In the genomic region with DNA sequence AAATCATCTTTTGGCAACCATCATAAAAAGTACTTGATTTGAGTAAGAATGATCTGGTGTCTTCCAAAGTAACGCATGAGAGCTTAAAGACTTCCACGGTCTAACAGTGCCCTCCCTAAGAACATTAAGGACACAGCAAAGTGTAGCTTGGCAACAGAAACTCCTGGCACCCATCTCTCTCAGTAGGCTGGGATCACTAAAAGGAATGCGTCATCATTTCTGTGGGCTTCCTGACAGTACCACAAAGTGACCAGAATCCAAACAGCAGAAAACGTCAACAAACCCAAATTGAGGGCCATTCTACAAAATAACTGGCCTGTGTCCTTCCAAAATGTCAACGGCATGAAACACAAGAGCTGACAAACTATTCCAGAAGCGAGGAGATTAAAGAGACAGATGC, we compare ENCODE assay signal across 16 mouse cellular contexts. TPM values are rescaled to one million over a fixed set of nuclear protein-coding genes. Genes with fewer than 3 reads are reported as not detected.
DNase-seq lines count a peak whose midpoint lies in the region; TF ChIP-seq lines count a peak whose summit lies in the region.
"Had no signal": no experiment of that assay in that cellular context is flagged by ENCODE, and none has a peak within 500 bp of the region (broad histone marks: within the 10 kb centered on the region; RNA-seq: fewer than 3 reads in every experiment).

No protein-coding gene starts in this region.

- no peak for TF ChIP-seq CTCF in gastrocnemius, adult 2 months (IDR thresholded peaks at IDR 0.05)
- no peak for TF ChIP-seq CTCF in bone marrow macrophage, adult 2 months (IDR thresholded peaks at IDR 0.05; ENCODE audit: low read depth, low read length)

- peak overlapping the region; percentile 55; the same call in 1 of the 2 replicates for H3K27ac ChIP-seq in gastrocnemius, adult 2 months
- peak overlapping the region; percentile 17 for H3K27ac ChIP-seq in bone marrow macrophage, adult 2 months (ENCODE audit: insufficient read depth, low read depth, low read length)
- H3K27ac ChIP-seq: heart, embryonic 13.5 days; hindbrain, embryonic 12.5 days had no signal

- H3K4me1 ChIP-seq in bone marrow macrophage, adult 2 months (ENCODE audit: control insufficient read depth, insufficient read depth, low read length), result peaks cover 43% of the 10 kb centered on the region

- intact Hi-C loops in gastrocnemius, adult 2 months (cut with DNase I), result no loop called here

- peak overlapping the region; percentile 40 for H3K4me3 ChIP-seq in gastrocnemius, adult 2 months
- peak overlapping the region; percentile 13; the same call in 1 of the 2 replicates for H3K4me3 ChIP-seq in bone marrow macrophage, adult 2 months (ENCODE audit: insufficient read depth, low read length)
- H3K4me3 ChIP-seq: heart, embryonic 13.5 days; hindbrain, embryonic 12.5 days had no signal

- TF ChIP-seq POLR2A in bone marrow macrophage, adult 2 months (IDR thresholded peaks at IDR 0.05; ENCODE audit: borderline replicate concordance, low read depth, low read length), result no peak

- peak; percentile 53 for DNase-seq in gastrocnemius, adult 2 months
- no peak for DNase-seq in gastrocnemius, adult 8-10 months (ENCODE audit: low spot score in 2 of 2)
- peak; percentile 21 for DNase-seq in kidney, postnatal 14 days
- DNase-seq in kidney, postnatal 10 days, result no peak
- DNase-seq in 3134 (ENCODE audit: extremely low read depth, insufficient read length, low spot score) (peak; percentile 56), MN1 (ENCODE audit: low spot score) (no peak)
- DNase-seq: adrenal gland, postnatal 10 days; cerebellum, adult 18-20 months; liver had no signal

RNA-seq across cellular contexts. Expression of a gene that starts 25.5 kb away (rescaled TPM):
- 1 to 10 TPM; 3.9 to 5.7 TPM for total RNA-seq in gastrocnemius, adult 2 months (2021)
- 1 to 10 TPM; 4.0 to 4.9 (median 4.7) TPM for total RNA-seq in gastrocnemius, adult 8-10 months (2022)
- polyA plus RNA-seq in bone marrow macrophage, adult 2 months (2012; ENCODE audit: insufficient read depth, insufficient read length, missing spikeins), result 12.2 and 12.3 TPM in 2 replicates

RNA-seq across cellular contexts. Expression of a gene that starts 30.9 kb away (rescaled TPM):
- 1 to 10 TPM; 3.5 to 8.5 TPM for total RNA-seq in gastrocnemius, adult 2 months (2021)
- total RNA-seq in gastrocnemius, adult 8-10 months (2022), result 1 to 10 TPM; 1.9 to 5.0 (median 3.0) TPM
- 227 and 236 TPM in 2 replicates for polyA plus RNA-seq in bone marrow macrophage, adult 2 months (2012; ENCODE audit: insufficient read depth, insufficient read length, missing spikeins)

RNA-seq across cellular contexts. Expression of a gene that starts 48.0 kb away (rescaled TPM):
- not detected for total RNA-seq in gastrocnemius, adult 2 months (2021)
- not detected for total RNA-seq in gastrocnemius, adult 8-10 months (2022)
- polyA plus RNA-seq in bone marrow macrophage, adult 2 months (2012; ENCODE audit: insufficient read depth, insufficient read length, missing spikeins), result not detected in 2 replicates
- total RNA-seq: adrenal gland, postnatal 10 days; left cerebral cortex, adult 8-10 months; neutrophil, adult 5-6 weeks had no signal
- polyA plus RNA-seq: heart, embryonic 13.5 days; hindbrain, embryonic 12.5 days; midbrain, embryonic 16.5 days; thymus, postnatal 0 days had no signal

RNA-seq across cellular contexts. Expression of a gene that starts 48.7 kb away (rescaled TPM):
- not detected for total RNA-seq in gastrocnemius, adult 2 months (2021)
- total RNA-seq in gastrocnemius, adult 8-10 months (2022), result not detected
- not detected in 2 replicates for polyA plus RNA-seq in bone marrow macrophage, adult 2 months (2012; ENCODE audit: insufficient read depth, insufficient read length, missing spikeins)
- total RNA-seq: adrenal gland, postnatal 10 days; left cerebral cortex, adult 8-10 months; neutrophil, adult 5-6 weeks had no signal
- polyA plus RNA-seq: heart, embryonic 13.5 days; hindbrain, embryonic 12.5 days; midbrain, embryonic 16.5 days; thymus, postnatal 0 days had no signal

Comparison
In these comparisons a context has a peak if more than half of its experiments do, and no peak if none do; other contexts are left out.
1. DNase-seq: peak in gastrocnemius, adult 2 months (single experiment), kidney, postnatal 14 days (single experiment) and 3134 (single experiment); none in gastrocnemius, adult 8-10 months (0 of 2), kidney, postnatal 10 days (single experiment) and MN1 (single experiment).